Mouse (Mus musculus) MEL (cell line): ENCODE results near the gene Gulp1.

ENCODE experiments used
- CTCF ChIP-seq, 3 experiments: IDR thresholded peaks in 2 of 3; conservative IDR thresholded peaks in 1 of 3; 2 replicates each; pipeline ENCODE4 v1.5.1; 2011 to 2012; ENCODE audit warnings: low read length in 3 of 3, low read depth in 2 of 3, mild to moderate bottlenecking in 2 of 3, improper control_type of control experiment in 1 of 3, inconsistent platforms in 1 of 3, mixed read lengths in 1 of 3, moderate library complexity in 1 of 3; ENCODE audit not compliant: control insufficient read depth in 1 of 3, insufficient read depth in 1 of 3, poor library complexity in 1 of 3, severe bottlenecking in 1 of 3
- ETS1 ChIP-seq: IDR thresholded peaks from 2 replicates; pipeline ENCODE4 v1.6.1; 2012; ENCODE audit warnings: low read depth, mild to moderate bottlenecking, inconsistent platforms, low read length, improper control_type of control experiment, moderate library complexity
- GATA1 ChIP-seq: IDR thresholded peaks from 2 replicates; pipeline ENCODE4 v1.6.1; 2011; ENCODE audit warnings: low read depth, low read length, improper control_type of control experiment
- HCFC1 ChIP-seq: IDR thresholded peaks from 2 replicates; pipeline ENCODE4 v1.6.1; 2012; ENCODE audit warnings: low read depth, mild to moderate bottlenecking, inconsistent platforms, low read length, improper control_type of control experiment, moderate library complexity
- NRF1 ChIP-seq: IDR thresholded peaks from 2 replicates; pipeline ENCODE4 v1.6.1; 2014; ENCODE audit warnings: low read depth, mild to moderate bottlenecking, inconsistent platforms, low read length, improper control_type of control experiment, moderate library complexity; ENCODE audit not compliant: poor library complexity, insufficient read depth, severe bottlenecking
- POLR2A ChIP-seq, 2 experiments: IDR thresholded peaks; 2 replicates each; pipeline ENCODE4 v1.6.1; 2011 to 2012; ENCODE audit warnings: low read length in 2 of 2, mild to moderate bottlenecking in 2 of 2, control low read depth in 1 of 2, improper control_type of control experiment in 1 of 2, low read depth in 1 of 2, moderate library complexity in 1 of 2; ENCODE audit not compliant: control insufficient read depth in 1 of 2, insufficient read depth in 1 of 2, poor library complexity in 1 of 2
- RAD21 ChIP-seq: IDR thresholded peaks from 2 replicates; pipeline ENCODE4 v1.6.1; 2011; ENCODE audit warnings: mild to moderate bottlenecking, low read depth, low read length, improper control_type of control experiment
- TBP ChIP-seq: IDR thresholded peaks from 2 replicates; pipeline ENCODE4 v1.8.0; 2011; ENCODE audit warnings: low read depth, low read length, improper control_type of control experiment
- ZC3H11A ChIP-seq: IDR thresholded peaks from 2 replicates; pipeline ENCODE4 v1.6.1; 2012; ENCODE audit warnings: low read depth, mild to moderate bottlenecking, inconsistent platforms, low read length, improper control_type of control experiment
- ZNF384 ChIP-seq: IDR thresholded peaks from 2 replicates; pipeline ENCODE4 v1.6.1; 2012; ENCODE audit warnings: low read depth, mild to moderate bottlenecking, inconsistent platforms, low read length, improper control_type of control experiment

- TF ChIP-seq POLR2A (IDR thresholded peaks at IDR 0.05; ENCODE audit: control insufficient read depth in 1 of 2, insufficient read depth in 1 of 2, low read depth in 1 of 2, low read length in 2 of 2, poor library complexity in 1 of 2) (no peak), ZC3H11A (no peak), ZNF384 (no peak), TBP (no peak), GATA1 (no peak), CTCF (IDR thresholded peaks at IDR 0.05 in 2 of 3, conservative IDR thresholded peaks at IDR 0.05 in 1 of 3; ENCODE audit: control insufficient read depth in 1 of 3, insufficient read depth in 1 of 3, low read depth in 2 of 3, low read length in 3 of 3, poor library complexity in 1 of 3, severe bottlenecking in 1 of 3) (no peak), HCFC1 (no peak), ETS1 (no peak), RAD21 (no peak), NRF1 (no peak)
These were observed 131.2 kb downstream of the Gulp1 start for GRCm38 (mm10) chr1:44682556-44682955.
